Mouse (Mus musculus) liver, postnatal 0 days (tissue): ENCODE measurements around the gene Fam102a. TPM values are rescaled to one million over a fixed set of nuclear protein-coding genes. Genes with fewer than 3 reads are reported as not detected.

Experiments used
- ATAC-seq: fragments of 200-750 bp; cut with Nextera tagmentation; 2 replicates; pipeline ENCODE4 v1.8.0; 2017; ENCODE audit warnings: mild to moderate bottlenecking, moderate library complexity
- DNase-seq: peaks from one replicate; pipeline ENCODE4 v3.0.0-alpha.2; 2016
- H3K27ac ChIP-seq: fragments of 300-500 bp; sonication (generic); 2 replicates; pipeline ENCODE4 v1.5.1; 2014; ENCODE audit warnings: antibody characterized with exemption, moderate library complexity, mild to moderate bottlenecking, low read depth
- H3K27me3 ChIP-seq: fragments of 300-500 bp; sonication (generic); 2 replicates; pipeline ENCODE4 v1.6.1; 2014; ENCODE audit warnings: low read length, control low read depth, mixed read lengths; ENCODE audit not compliant: insufficient read depth
- H3K36me3 ChIP-seq: fragments of 300-500 bp; sonication (generic); replicated peaks from 2 replicates; pipeline ENCODE4 v1.6.1; 2014; ENCODE audit warnings: mild to moderate bottlenecking, control low read depth, low read length, moderate library complexity, mixed read lengths; ENCODE audit not compliant: insufficient read depth
- H3K4me1 ChIP-seq: fragments of 300-500 bp; sonication (generic); 2 replicates; pipeline ENCODE4 v1.6.1; 2014; ENCODE audit warnings: antibody characterized with exemption, mild to moderate bottlenecking, control low read depth; ENCODE audit not compliant: insufficient read depth
- H3K4me2 ChIP-seq: fragments of 300-500 bp; sonication (generic); 2 replicates; pipeline ENCODE4 v1.6.1; 2014; ENCODE audit warnings: low read depth, mild to moderate bottlenecking, low read length, moderate library complexity, mixed read lengths
- H3K4me3 ChIP-seq: fragments of 300-500 bp; sonication (generic); 2 replicates; pipeline ENCODE4 v1.5.1; 2014; ENCODE audit warnings: low read depth, low read length
- H3K9ac ChIP-seq: fragments of 300-500 bp; sonication (generic); replicated peaks from 2 replicates; pipeline ENCODE4 v1.6.1; 2014; ENCODE audit warnings: mild to moderate bottlenecking, moderate library complexity
- H3K9me3 ChIP-seq: fragments of 300-500 bp; sonication (generic); 2 replicates; pipeline ENCODE4 v1.6.1; 2016; ENCODE audit warnings: mild to moderate bottlenecking, control low read depth, low read length, mixed read lengths
- CTCF ChIP-seq: sonication (generic); IDR thresholded peaks from 2 replicates; pipeline ENCODE4 v1.5.1; 2016; ENCODE audit warnings: antibody characterized with exemption, low read depth
- EP300 ChIP-seq: IDR thresholded peaks from 2 replicates; pipeline ENCODE4 v1.6.1; 2016; ENCODE audit warnings: antibody characterized with exemption, low read depth, mild to moderate bottlenecking
- WGBS: fragments of 180-500 bp; shearing (Covaris S2); extraction: QIAGEN DNeasy Blood & Tissue Kit; methylation state at CpG from one replicate; pipeline ENCODE4 v1.1.7; 2014; ENCODE audit not compliant: insufficient replicate concordance; 5-methylcytosine and 5-hydroxymethylcytosine counted together
- polyA plus RNA-seq: library from polyadenylated mRNA; unstranded; fragments of >200 nt; fragmentation: Nextera tagmentation; extraction: Ambion mirVana; gene quantifications from 2 replicates; pipeline ENCODE4 v1.2.1, GENCODE M21; 2015

Fam102a gene
- polyA plus RNA-seq, 1 experiment from 2014 or later: 4.8 TPM

DNA sequence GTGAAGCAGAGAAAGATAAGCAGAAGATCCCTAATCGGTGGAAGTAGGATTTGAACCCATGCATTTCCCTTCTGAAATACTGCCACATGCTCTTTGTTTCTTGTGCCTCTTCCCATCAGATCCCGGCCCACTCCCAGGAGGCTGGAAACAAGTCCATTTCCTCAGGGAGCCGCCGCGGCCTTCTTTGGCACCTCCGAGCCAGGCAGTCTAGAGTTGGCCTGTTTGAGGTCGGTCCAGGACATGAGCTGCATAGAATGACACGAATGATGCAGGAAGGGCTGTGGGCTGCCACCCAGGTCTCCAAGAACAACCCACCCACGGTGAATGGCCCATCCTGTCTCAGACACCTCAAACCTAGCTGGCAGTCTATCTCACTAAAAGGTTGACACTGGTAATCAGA, 41.4 kb downstream of the Fam102a start:
- DNase-seq (no peak), ATAC-seq (no peak)
- no peak overlapping the region for H3K4me3 ChIP-seq
- H3K4me1 ChIP-seq: peaks cover 12% of the 10 kb centered on the region; the same call in 1 of the 2 replicates
- no peak for TF ChIP-seq CTCF
- no peak for TF ChIP-seq EP300
- H3K9ac ChIP-seq: no peak overlapping the region
- no peak overlapping the region for H3K4me2 ChIP-seq
- 73% methylated on average over 9 of the region's 9 CpGs for WGBS
- H3K27ac ChIP-seq: no peak overlapping the region
- peaks cover 17% of the 10 kb centered on the region for H3K27me3 ChIP-seq
- H3K9me3 ChIP-seq: no peaks in the 10 kb centered on the region
- H3K36me3 ChIP-seq: peaks cover 5% of the 10 kb centered on the region; the same call in 1 of the 2 replicates

- 48% methylated on average over 23 of the region's 30 CpGs for WGBS
- Histone ChIP-seq H3K27ac (no peak overlapping the region), H3K9ac (no peak overlapping the region), H3K9me3 (no peaks in the 10 kb centered on the region), H3K4me2 (no peak overlapping the region), H3K27me3 (peaks cover 22% of the 10 kb centered on the region), H3K4me3 (no peak overlapping the region), H3K36me3 (no peaks in the 10 kb centered on the region), H3K4me1 (peaks cover 15% of the 10 kb centered on the region)
- no peak for TF ChIP-seq CTCF
- TF ChIP-seq EP300: no peak
- ATAC-seq: no peak
- DNase-seq: no peak
These were observed 43.3 kb downstream of the Fam102a start for GRCm38 (mm10) chr2:32578146-32579046.

- Histone ChIP-seq H3K4me1 (peaks cover 10% of the 10 kb centered on the region), H3K4me2 (peak overlapping the region; percentile 44; the same call in 1 of the 2 replicates), H3K4me3 (no peak overlapping the region), H3K27ac (no peak overlapping the region), H3K36me3 (no peaks in the 10 kb centered on the region), H3K9ac (no peak overlapping the region), H3K27me3 (peaks cover 14% of the 10 kb centered on the region; the same call in 1 of the 2 replicates), H3K9me3 (no peaks in the 10 kb centered on the region)
- ATAC-seq (peak; percentile 54), DNase-seq (peak; percentile 53)
- 44% methylated on average over 19 of the region's 19 CpGs for WGBS
- TF ChIP-seq EP300 (no peak), CTCF (peak; percentile 29; the same call in 1 of the 2 replicates)
These were observed 46.4 kb downstream of the Fam102a start for GRCm38 (mm10) chr2:32581450-32582095.

DNA sequence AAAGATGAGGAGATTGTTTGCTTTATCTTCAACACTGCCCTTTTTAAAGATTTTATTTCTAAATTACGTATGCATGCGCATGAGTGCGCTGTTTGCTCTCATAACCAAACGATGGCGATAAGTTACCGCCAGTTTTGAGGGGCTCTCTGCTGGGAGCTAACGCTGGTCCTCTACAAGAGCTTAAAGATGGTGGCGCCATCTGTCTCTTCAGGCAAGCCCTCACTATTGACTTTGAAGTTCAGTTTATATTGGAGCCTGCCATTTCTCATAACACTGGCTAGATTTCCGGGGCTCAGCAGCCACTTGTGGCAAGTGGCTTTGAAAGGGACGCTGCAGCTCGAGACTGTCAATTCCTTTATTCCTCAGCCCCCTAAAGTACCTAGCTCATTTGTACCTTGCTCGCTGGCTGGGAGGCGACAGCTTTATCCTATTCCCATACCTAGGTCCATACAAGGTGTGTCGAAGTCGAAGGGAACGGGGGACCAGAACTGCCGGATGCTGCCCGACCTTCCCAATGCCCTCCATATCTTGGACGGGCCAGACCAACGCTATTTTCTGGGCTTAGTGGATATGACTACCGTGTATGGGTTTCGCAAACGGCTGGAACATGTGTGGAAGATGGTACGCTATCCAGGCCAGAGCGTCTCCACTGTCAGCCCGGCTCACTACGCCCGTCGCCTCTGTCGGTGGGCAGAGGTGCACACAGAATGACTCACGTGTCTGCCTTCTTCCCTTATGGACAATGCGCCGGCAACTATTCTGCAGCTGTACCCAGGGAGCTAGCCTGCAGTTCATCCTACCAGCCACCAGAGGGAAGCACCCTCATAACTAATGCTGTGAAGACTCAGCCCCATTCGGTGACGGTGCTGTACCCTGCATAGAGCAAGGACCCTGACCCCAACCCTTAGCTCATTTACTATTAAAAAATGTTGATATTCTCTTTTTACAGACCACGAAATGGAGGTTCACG, 48.0 kb downstream of the Fam102a start:
- DNase-seq (peak; percentile 78), ATAC-seq (peak; percentile 59)
- 12% methylated on average over 37 of the region's 37 CpGs for WGBS

DNA sequence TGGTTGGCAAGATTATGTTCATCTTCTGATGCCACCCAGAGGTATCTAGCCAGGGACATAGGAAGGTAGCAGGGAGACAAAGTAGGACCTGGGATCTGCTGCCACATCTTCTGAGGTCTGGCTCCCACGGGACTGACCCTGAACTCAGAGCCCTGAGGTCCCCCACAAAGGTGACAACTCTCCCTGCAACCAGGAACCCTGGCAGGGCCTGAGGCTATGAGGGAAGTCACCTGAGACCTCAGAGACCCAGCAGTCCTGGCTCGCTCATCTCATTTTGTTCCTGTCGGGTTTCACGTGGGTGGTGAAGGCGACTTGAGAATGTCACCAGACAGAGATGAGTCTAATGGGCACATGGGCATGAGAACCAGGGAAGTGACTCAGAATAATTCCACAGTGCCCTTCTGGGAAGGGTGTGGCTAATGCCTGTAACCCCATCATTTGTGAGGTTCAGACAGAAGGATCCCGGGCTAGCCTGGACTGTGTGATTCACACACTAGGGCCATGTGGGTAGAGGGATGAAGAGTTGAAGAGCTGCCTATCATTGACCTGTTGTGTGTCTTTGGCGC, 50.1 kb downstream of the Fam102a start:
- WGBS: 85% methylated on average over 7 of the region's 7 CpGs

More for the DNA sequence above, 48.0 kb downstream of the Fam102a start:
- Histone ChIP-seq H3K9ac (no peak overlapping the region; the same call in 1 of the 2 replicates), H3K4me1 (peaks cover 19% of the 10 kb centered on the region), H3K27me3 (peaks cover 14% of the 10 kb centered on the region; the same call in 1 of the 2 replicates), H3K4me2 (peak overlapping the region; percentile 64), H3K4me3 (peak overlapping the region; percentile 2; the same call in 1 of the 2 replicates), H3K9me3 (no peaks in the 10 kb centered on the region), H3K27ac (no peak overlapping the region), H3K36me3 (no peaks in the 10 kb centered on the region)
- TF ChIP-seq CTCF (peak; percentile 98), EP300 (no peak)

More for the DNA sequence above, 50.1 kb downstream of the Fam102a start:
- TF ChIP-seq CTCF: no peak
- H3K9me3 ChIP-seq: no peaks in the 10 kb centered on the region
- H3K9ac ChIP-seq: no peak overlapping the region
- H3K36me3 ChIP-seq: no peaks in the 10 kb centered on the region
- H3K27ac ChIP-seq: no peak overlapping the region
- peaks cover 25% of the 10 kb centered on the region for H3K4me1 ChIP-seq
- ATAC-seq (no peak), DNase-seq (no peak)
- no peak overlapping the region for H3K4me3 ChIP-seq
- H3K27me3 ChIP-seq: 0 out of 2 replicates have a peak, but pooled peaks cover 5% of the 10 kb centered on the region
- H3K4me2 ChIP-seq: no peak overlapping the region
